Mouse (Mus musculus): ENCODE measurements around the gene Plin5.
A peak's percentile ranks its signal among the peaks of the same experiment; 100 is the strongest.

DNA sequence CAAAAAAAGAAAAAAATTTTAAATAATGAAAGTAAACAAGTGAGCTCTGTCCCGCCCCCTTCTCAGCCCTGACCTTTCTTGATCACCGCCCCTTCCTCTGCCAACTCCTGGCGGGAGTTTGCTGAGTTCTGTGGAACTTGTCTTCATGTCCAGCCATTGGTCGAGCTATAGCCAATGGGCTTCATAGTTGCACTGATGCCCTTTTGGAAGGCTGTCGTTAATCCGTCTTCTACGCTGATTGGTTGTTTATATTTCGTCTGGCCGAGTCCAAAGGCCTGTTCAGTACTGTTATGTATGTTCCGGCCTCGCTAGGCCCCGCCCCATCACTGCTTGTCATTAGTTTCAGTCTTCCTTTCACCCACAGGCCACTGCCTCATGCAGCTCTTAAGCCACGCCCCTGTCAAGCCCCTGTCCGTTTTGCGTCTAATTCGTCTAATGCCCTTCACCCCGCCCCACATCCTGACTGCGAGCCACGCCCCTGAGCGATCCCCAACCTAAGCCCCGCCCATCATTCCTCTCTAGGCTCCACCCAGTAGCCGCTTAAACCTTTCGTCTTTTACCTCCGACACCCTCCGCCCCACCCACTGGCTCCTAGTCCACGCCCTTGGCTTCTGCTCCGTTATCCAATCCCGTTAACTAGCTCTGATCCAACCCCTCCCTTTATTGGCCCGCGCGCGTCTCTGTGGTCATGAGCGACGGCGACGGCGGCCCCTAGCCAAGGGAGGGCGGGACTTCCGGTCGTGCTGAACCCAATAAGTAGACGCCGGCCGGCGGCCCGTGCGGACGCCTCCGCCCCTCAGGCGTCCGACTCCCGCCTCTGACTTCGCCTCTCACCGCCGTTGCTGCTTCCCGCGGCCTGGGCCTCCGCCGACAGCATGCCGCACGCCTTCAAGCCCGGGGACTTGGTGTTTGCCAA lies 38.3 kb downstream of the Plin5 start, which contains the start of gene Hdgfl2:
- TF ChIP-seq CTCF (IDR thresholded peaks at IDR 0.05; ENCODE audit: low read depth) = no peak
- peak; percentile 64; the same call in 1 of the 2 replicates for TF ChIP-seq EP300 (IDR thresholded peaks at IDR 0.05; ENCODE audit: low read depth)

All from liver, postnatal 0 days (tissue).